Mouse (Mus musculus) heart, embryonic 15.5 days (tissue): Measurements from ENCODE around the gene Naa11. TPM values are rescaled to one million over a fixed set of nuclear protein-coding genes. Genes with fewer than 3 reads are reported as not detected.

Source experiments
- ATAC-seq: fragments of 200-750 bp; cut with Nextera tagmentation; replicated peaks from 2 replicates; pipeline ENCODE4 v1.8.0; 2017; ENCODE audit warnings: low read depth, moderate TSS enrichment; ENCODE audit not compliant: insufficient number of reproducible peaks, insufficient read depth, low FRiP score
- H3K27ac ChIP-seq: fragments of 300-500 bp; sonication (generic); 2 replicates; pipeline ENCODE4 v1.5.1; 2015; ENCODE audit warnings: mild to moderate bottlenecking, inconsistent platforms
- H3K27me3 ChIP-seq: fragments of 300-500 bp; sonication (generic); 2 replicates; pipeline ENCODE4 v1.6.1; 2015; ENCODE audit warnings: inconsistent platforms
- H3K36me3 ChIP-seq: fragments of 300-500 bp; sonication (generic); 2 replicates; pipeline ENCODE4 v1.6.1; 2015; ENCODE audit warnings: mild to moderate bottlenecking, inconsistent platforms
- H3K4me1 ChIP-seq: fragments of 300-500 bp; sonication (generic); replicated peaks from 2 replicates; pipeline ENCODE4 v1.6.1; 2015; ENCODE audit warnings: inconsistent platforms
- H3K4me2 ChIP-seq: fragments of 300-500 bp; sonication (generic); 2 replicates; pipeline ENCODE4 v1.6.1; 2015; ENCODE audit warnings: inconsistent platforms, mild to moderate bottlenecking, moderate library complexity
- H3K4me3 ChIP-seq: fragments of 300-500 bp; sonication (generic); 2 replicates; pipeline ENCODE4 v1.5.1; 2015; ENCODE audit warnings: mild to moderate bottlenecking, inconsistent platforms
- H3K9ac ChIP-seq: fragments of 300-500 bp; sonication (generic); 2 replicates; pipeline ENCODE4 v1.6.1; 2015; ENCODE audit warnings: mild to moderate bottlenecking, inconsistent platforms
- H3K9me3 ChIP-seq: fragments of 300-500 bp; sonication (generic); replicated peaks from 2 replicates; pipeline ENCODE4 v1.6.1; 2016; ENCODE audit warnings: inconsistent platforms
- WGBS: fragments of 180-500 bp; shearing (Covaris S2); methylation state at CpG from one replicate; pipeline ENCODE4 v1.1.7; 2015; ENCODE audit warnings: mixed read lengths; 5-methylcytosine and 5-hydroxymethylcytosine counted together
- polyA plus RNA-seq: library from polyadenylated mRNA; unstranded; fragments of >200 nt; fragmentation: Nextera tagmentation; extraction: Ambion mirVana; gene quantifications from 2 replicates; pipeline ENCODE4 v1.2.1, GENCODE M21; 2015

Gene Naa11
- not detected in 2 replicates for polyA plus RNA-seq

- no peak within 1 kb of the TSS for H3K9ac ChIP-seq
- ATAC-seq = no peak
- WGBS = 90% methylated on average over 23 of the region's 23 CpGs
These were observed at the start of gene Naa11 for GRCm38 (mm10) chr5:97392160-97392559. Gene Naa11, minus strand, starts transcription at chr5:97392379.

GRCm38 (mm10) chr5:97432512-97432911 is 40.3 kb upstream of the Naa11 start:
- no peaks in the 10 kb centered on the region for H3K4me1 ChIP-seq
- H3K9ac ChIP-seq = no peak overlapping the region
- 88% methylated on average over 2 of the region's 2 CpGs for WGBS
- no peaks in the 10 kb centered on the region for H3K27me3 ChIP-seq
- H3K36me3 ChIP-seq = no peaks in the 10 kb centered on the region
- H3K4me2 ChIP-seq = no peak overlapping the region
- no peak for ATAC-seq
- H3K27ac ChIP-seq = no peak overlapping the region
- H3K9me3 ChIP-seq = no peaks in the 10 kb centered on the region
- no peak overlapping the region for H3K4me3 ChIP-seq

More at GRCm38 (mm10) chr5:97392160-97392559, at the start of gene Naa11:
- H3K36me3 ChIP-seq = no peaks in the 10 kb centered on the region
- peaks cover 7% of the 10 kb centered on the region; the same call in 1 of the 2 replicates for H3K4me1 ChIP-seq
- no peak within 1 kb of the TSS for H3K4me2 ChIP-seq
- H3K9me3 ChIP-seq = no peaks in the 10 kb centered on the region
- no peak within 1 kb of the TSS for H3K4me3 ChIP-seq
- no peaks in the 10 kb centered on the region for H3K27me3 ChIP-seq
- H3K27ac ChIP-seq = no peak within 1 kb of the TSS

GRCm38 (mm10) chr5:97429976-97430375 is 37.8 kb upstream of the Naa11 start:
- Histone ChIP-seq H3K4me2 (no peak overlapping the region), H3K4me1 (no peaks in the 10 kb centered on the region)
- WGBS = 83% methylated on average over 9 of the region's 9 CpGs

GRCm38 (mm10) chr5:97421669-97422068 is 29.5 kb upstream of the Naa11 start:
- no peak for ATAC-seq
- H3K4me2 ChIP-seq = no peak overlapping the region
- no peak overlapping the region for H3K4me3 ChIP-seq
- no peaks in the 10 kb centered on the region for H3K36me3 ChIP-seq
- no peaks in the 10 kb centered on the region for H3K4me1 ChIP-seq
- H3K27me3 ChIP-seq = no peaks in the 10 kb centered on the region
- no peak overlapping the region for H3K27ac ChIP-seq
- WGBS = 85% methylated on average over 2 of the region's 2 CpGs
- no peaks in the 10 kb centered on the region for H3K9me3 ChIP-seq
- no peak overlapping the region for H3K9ac ChIP-seq

More at GRCm38 (mm10) chr5:97429976-97430375, 37.8 kb upstream of the Naa11 start:
- no peaks in the 10 kb centered on the region for H3K27me3 ChIP-seq
- no peak overlapping the region for H3K9ac ChIP-seq
- no peaks in the 10 kb centered on the region for H3K36me3 ChIP-seq
- H3K9me3 ChIP-seq = no peaks in the 10 kb centered on the region
- H3K4me3 ChIP-seq = no peak overlapping the region
- no peak for ATAC-seq
- H3K27ac ChIP-seq = no peak overlapping the region

- no peaks in the 10 kb centered on the region for H3K9me3 ChIP-seq
- no peak overlapping the region for H3K27ac ChIP-seq
- H3K27me3 ChIP-seq = no peaks in the 10 kb centered on the region
- 74% methylated on average over 2 of the region's 2 CpGs for WGBS
- no peaks in the 10 kb centered on the region for H3K36me3 ChIP-seq
- peaks cover 3% of the 10 kb centered on the region; the same call in 1 of the 2 replicates for H3K4me1 ChIP-seq
- no peak overlapping the region for H3K4me2 ChIP-seq
- H3K9ac ChIP-seq = no peak overlapping the region
- no peak for ATAC-seq
- no peak overlapping the region for H3K4me3 ChIP-seq
These were observed 25.0 kb upstream of the Naa11 start for GRCm38 (mm10) chr5:97417185-97417584.

GRCm38 (mm10) chr5:97415837-97416236 is 23.7 kb upstream of the Naa11 start:
- no peak overlapping the region for H3K4me3 ChIP-seq
- H3K9ac ChIP-seq = no peak overlapping the region
- H3K27me3 ChIP-seq = no peaks in the 10 kb centered on the region
- no peaks in the 10 kb centered on the region for H3K36me3 ChIP-seq
- no peak overlapping the region for H3K4me2 ChIP-seq
- H3K27ac ChIP-seq = no peak overlapping the region
- no peaks in the 10 kb centered on the region for H3K9me3 ChIP-seq
- 61% methylated on average over 6 of the region's 6 CpGs for WGBS
- H3K4me1 ChIP-seq = peaks cover 3% of the 10 kb centered on the region; the same call in 1 of the 2 replicates
- ATAC-seq = no peak

GRCm38 (mm10) chr5:97413716-97414115 is 21.5 kb upstream of the Naa11 start:
- WGBS = 82% methylated on average over 3 of the region's 3 CpGs

GRCm38 (mm10) chr5:97410190-97410589 is 18.0 kb upstream of the Naa11 start:
- Histone ChIP-seq H3K36me3 (no peaks in the 10 kb centered on the region), H3K27ac (no peak overlapping the region), H3K4me1 (no peaks in the 10 kb centered on the region), H3K4me3 (no peak overlapping the region), H3K9ac (no peak overlapping the region), H3K27me3 (no peaks in the 10 kb centered on the region), H3K4me2 (no peak overlapping the region), H3K9me3 (no peaks in the 10 kb centered on the region)
- WGBS = 79% methylated on average over 6 of the region's 6 CpGs
- ATAC-seq = no peak

More at GRCm38 (mm10) chr5:97413716-97414115, 21.5 kb upstream of the Naa11 start:
- Histone ChIP-seq H3K4me2 (no peak overlapping the region), H3K27me3 (no peaks in the 10 kb centered on the region), H3K9me3 (no peaks in the 10 kb centered on the region), H3K27ac (no peak overlapping the region), H3K4me1 (peaks cover 3% of the 10 kb centered on the region; the same call in 1 of the 2 replicates), H3K4me3 (no peak overlapping the region), H3K36me3 (no peaks in the 10 kb centered on the region), H3K9ac (no peak overlapping the region)
- ATAC-seq = no peak

GRCm38 (mm10) chr5:97409234-97409704 is 17.1 kb upstream of the Naa11 start:
- Histone ChIP-seq H3K4me3 (no peak overlapping the region), H3K4me2 (no peak overlapping the region), H3K4me1 (no peaks in the 10 kb centered on the region), H3K36me3 (no peaks in the 10 kb centered on the region), H3K9me3 (no peaks in the 10 kb centered on the region), H3K27me3 (no peaks in the 10 kb centered on the region), H3K27ac (no peak overlapping the region), H3K9ac (no peak overlapping the region)
- no peak for ATAC-seq
- WGBS = 56% methylated on average over 4 of the region's 4 CpGs

GRCm38 (mm10) chr5:97401042-97401441 is 8.9 kb upstream of the Naa11 start:
- Histone ChIP-seq H3K27ac (no peak overlapping the region), H3K9ac (no peak overlapping the region), H3K4me1 (no peaks in the 10 kb centered on the region), H3K27me3 (no peaks in the 10 kb centered on the region), H3K36me3 (no peaks in the 10 kb centered on the region), H3K4me2 (no peak overlapping the region), H3K4me3 (no peak overlapping the region), H3K9me3 (no peaks in the 10 kb centered on the region)
- ATAC-seq = no peak

GRCm38 (mm10) chr5:97397585-97397984 is 5.4 kb upstream of the Naa11 start:
- Histone ChIP-seq H3K27me3 (no peaks in the 10 kb centered on the region), H3K9ac (no peak overlapping the region), H3K4me3 (no peak overlapping the region), H3K9me3 (no peaks in the 10 kb centered on the region), H3K27ac (no peak overlapping the region), H3K36me3 (no peaks in the 10 kb centered on the region), H3K4me2 (no peak overlapping the region), H3K4me1 (no peaks in the 10 kb centered on the region)
- ATAC-seq = no peak
- WGBS = 82% methylated on average over 4 of the region's 4 CpGs

GRCm38 (mm10) chr5:97387622-97388021 is 4.6 kb downstream of the Naa11 start:
- ATAC-seq = no peak
- Histone ChIP-seq H3K4me2 (peak overlapping the region; percentile 52), H3K4me1 (peaks cover 7% of the 10 kb centered on the region; the same call in 1 of the 2 replicates), H3K27ac (0 out of 2 replicates have a peak overlapping the region, but pooled peaks have one; percentile 22), H3K27me3 (no peaks in the 10 kb centered on the region), H3K36me3 (no peaks in the 10 kb centered on the region), H3K9ac (no peak overlapping the region), H3K4me3 (peak overlapping the region; percentile 35), H3K9me3 (no peaks in the 10 kb centered on the region)
- WGBS = 33% methylated on average over 6 of the region's 6 CpGs
